Comparison of ENCODE assay signal across 17 mouse cellular contexts in the genomic region with DNA sequence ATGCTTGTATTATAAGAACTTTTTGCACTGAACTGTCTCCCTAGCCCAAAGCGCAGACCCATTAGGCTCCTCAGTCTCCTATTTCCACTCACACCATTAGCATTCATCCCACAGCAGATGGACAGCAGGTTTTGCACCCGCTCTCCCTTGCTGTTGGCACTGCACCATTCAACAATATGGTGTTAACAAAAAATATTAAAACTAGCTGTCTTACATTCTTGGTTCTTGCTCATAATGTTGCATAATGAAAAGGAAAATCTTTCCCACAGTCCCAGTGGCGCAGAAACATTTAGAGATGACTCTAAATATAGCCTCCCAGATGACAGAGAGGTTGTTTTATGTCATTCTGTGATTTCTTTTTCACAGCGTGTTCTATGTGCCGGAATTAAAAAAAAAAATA. TPM values are rescaled to one million over a fixed set of nuclear protein-coding genes. Genes with fewer than 3 reads are reported as not detected.
A peak's percentile ranks its signal among the peaks of the same experiment; 100 is the strongest.
DNase-seq lines count a peak whose midpoint lies in the region; ATAC-seq and TF ChIP-seq lines count a peak whose summit lies in the region.
"Had no signal": no experiment of that assay in that cellular context is flagged by ENCODE, and none has a peak within 500 bp of the region (broad histone marks: within the 10 kb centered on the region; RNA-seq: fewer than 3 reads in every experiment).

No protein-coding gene starts in this region.

- ATAC-seq in lung, postnatal 0 days: no peak
- ATAC-seq: midbrain, embryonic 15.5 days; Patski had no signal

- H3K4me1 ChIP-seq in lung, postnatal 0 days (ENCODE audit: insufficient read depth, low read depth, low read length): no peaks in the 10 kb centered on the region
- no peaks in the 10 kb centered on the region for H3K4me1 ChIP-seq in brown adipose tissue, adult 24 weeks (ENCODE audit: control insufficient read depth, insufficient read depth, insufficient read length, low read length)
- H3K4me1 ChIP-seq: embryonic facial prominence, embryonic 10.5 days; midbrain, embryonic 15.5 days; neural tube, embryonic 13.5 days had no signal

- no peak overlapping the region for H3K4me2 ChIP-seq in lung, postnatal 0 days (replicated peaks; ENCODE audit: low read depth, low read length)
- H3K4me2 ChIP-seq: midbrain, embryonic 15.5 days; neural tube, embryonic 13.5 days had no signal

- no peaks in the 10 kb centered on the region for H3K27me3 ChIP-seq in lung, postnatal 0 days (replicated peaks; ENCODE audit: insufficient read depth, low read length)
- H3K27me3 ChIP-seq: midbrain, embryonic 15.5 days; neural tube, embryonic 13.5 days; Patski had no signal

- intact Hi-C loops in gastrocnemius, adult 2 months (cut with DNase I): no loop called here
- intact Hi-C loops in gastrocnemius, postnatal 36 days (cut with DNase I): no loop called here

- no peak overlapping the region for H3K4me3 ChIP-seq in gastrocnemius, adult 2 months
- no peak overlapping the region for H3K4me3 ChIP-seq in lung, postnatal 0 days (ENCODE audit: low read depth, low read length)
- no peak overlapping the region for H3K4me3 ChIP-seq in brown adipose tissue, adult 24 weeks (ENCODE audit: insufficient read depth, low read depth, low read length)
- H3K4me3 ChIP-seq: embryonic facial prominence, embryonic 10.5 days; midbrain, embryonic 15.5 days; neural tube, embryonic 13.5 days had no signal

- H3K27ac ChIP-seq in gastrocnemius, adult 2 months: peak overlapping the region; percentile 48
- H3K27ac ChIP-seq in lung, postnatal 0 days (ENCODE audit: low read length): no peak overlapping the region
- peak overlapping the region; percentile 28; the same call in 1 of the 2 replicates for H3K27ac ChIP-seq in brown adipose tissue, adult 24 weeks (replicated peaks; ENCODE audit: low read depth, low read length)
- H3K27ac ChIP-seq: embryonic facial prominence, embryonic 10.5 days; midbrain, embryonic 15.5 days; neural tube, embryonic 13.5 days had no signal

- no peak for TF ChIP-seq CTCF in gastrocnemius, adult 2 months (IDR thresholded peaks at IDR 0.05)
- TF ChIP-seq CTCF in lung, postnatal 0 days (IDR thresholded peaks at IDR 0.05): no peak

- no peak overlapping the region for H3K9ac ChIP-seq in lung, postnatal 0 days (replicated peaks; ENCODE audit: low read depth)
- H3K9ac ChIP-seq: midbrain, embryonic 15.5 days; neural tube, embryonic 13.5 days had no signal

- DNase-seq in gastrocnemius, adult 2 months: no peak
- DNase-seq in gastrocnemius, postnatal 36 days: no peak
- peak; percentile 49 for DNase-seq in lung, postnatal 0 days (ENCODE audit: low spot score)
- no peak for DNase-seq in lung, adult 18-20 months
- peak; percentile 22 to 38 for DNase-seq in layer of hippocampus, postnatal 36 days
- DNase-seq in kidney, postnatal 10 days: no peak
- DNase-seq in urinary bladder, postnatal 4 days (ENCODE audit: low spot score in 2 of 2): no peak
- DNase-seq: adrenal gland, adult 8-10 months; kidney, adult 11 months; kidney, postnatal 36 days; liver; thymus, adult 18-20 months had no signal

- H3K36me3 ChIP-seq in lung, postnatal 0 days (ENCODE audit: insufficient read depth, low read length): no peaks in the 10 kb centered on the region
- H3K36me3 ChIP-seq: embryonic facial prominence, embryonic 10.5 days; midbrain, embryonic 15.5 days; neural tube, embryonic 13.5 days had no signal

- H3K9me3 ChIP-seq in lung, postnatal 0 days (ENCODE audit: low read length): no peaks in the 10 kb centered on the region
- H3K9me3 ChIP-seq: embryonic facial prominence, embryonic 10.5 days; midbrain, embryonic 15.5 days; neural tube, embryonic 13.5 days had no signal

- no peak for TF ChIP-seq EP300 in lung, postnatal 0 days (IDR thresholded peaks at IDR 0.05)

- 70% methylated on average over 5 of the region's 5 CpGs for WGBS in lung, postnatal 0 days

RNA-seq across cellular contexts. Expression of a gene that starts 22.5 kb away (rescaled TPM):
- 10 to 100 TPM; 16.3 to 18.7 TPM for total RNA-seq in gastrocnemius, adult 2 months (2021)
- 10 to 100 TPM; 13.8 to 16.3 TPM for total RNA-seq in gastrocnemius, postnatal 36 days (2021)
- polyA plus RNA-seq in lung, postnatal 0 days (2015; fragmentation: Nextera tagmentation; extraction: Ambion mirVana): 21.5 and 21.7 TPM in 2 replicates
- 17.4 and 18.2 TPM in 2 replicates for polyA plus RNA-seq in brown adipose tissue, adult 24 weeks (2012; ENCODE audit: insufficient read depth, insufficient read length, missing spikeins)
- total RNA-seq in layer of hippocampus, postnatal 36 days (2021): 10 to 100 TPM; 60.0 to 66.0 TPM

Comparison
In these comparisons a context has a peak if more than half of its experiments do, and no peak if none do; other contexts are left out.
1. DNase-seq: peak in lung, postnatal 0 days (single experiment) and layer of hippocampus, postnatal 36 days (2 of 2); none in gastrocnemius, adult 2 months (single experiment), gastrocnemius, postnatal 36 days (0 of 2), lung, adult 18-20 months (0 of 2), kidney, postnatal 10 days (single experiment) and urinary bladder, postnatal 4 days (0 of 2).